Mouse (Mus musculus) megakaryocyte, embryonic 14.5 days (primary cell): ENCODE measurements around the gene Cd247. TPM values are rescaled to one million over a fixed set of nuclear protein-coding genes. Genes with fewer than 3 reads are reported as not detected.

Experiments used
- H3K27me3 ChIP-seq: replicated peaks from 2 replicates; pipeline ENCODE3; 2012; ENCODE audit warnings: inconsistent platforms
- H3K36me3 ChIP-seq: replicated peaks from 2 replicates; pipeline ENCODE3; 2012; ENCODE audit warnings: low read length, inconsistent platforms, mixed read lengths
- H3K4me1 ChIP-seq: 2 replicates; pipeline ENCODE4 v1.6.1; 2012; ENCODE audit warnings: inconsistent platforms
- H3K4me3 ChIP-seq: replicated peaks from 2 replicates; pipeline ENCODE3; 2012; ENCODE audit warnings: moderate library complexity, mild to moderate bottlenecking, inconsistent platforms
- H3K9me3 ChIP-seq: 2 replicates; pipeline ENCODE4 v1.6.1; 2012; ENCODE audit warnings: inconsistent platforms
- FLI1 ChIP-seq: IDR thresholded peaks from 2 replicates; pipeline ENCODE4 v1.6.1; 2012; ENCODE audit warnings: low read length, inconsistent platforms, mixed read lengths
- GATA1 ChIP-seq: IDR thresholded peaks from 3 replicates; pipeline ENCODE4 v1.6.1; 2012; ENCODE audit warnings: mixed read lengths, low read length, inconsistent platforms, borderline replicate concordance
- polyA plus RNA-seq: library from polyadenylated mRNA; stranded (reverse); fragments of >175 nt; gene quantifications from 2 replicates; pipeline ENCODE4 v1.2.3, GENCODE M21; 2012; ENCODE audit warnings: low replicate concordance; ENCODE audit not compliant: insufficient read depth

The Cd247 gene
- polyA plus RNA-seq, 1 experiment = not detected

- no peaks in the 10 kb centered on the region for H3K36me3 ChIP-seq
- H3K4me1 ChIP-seq = peaks cover 39% of the 10 kb centered on the region
- H3K4me3 ChIP-seq = peak overlapping the region; percentile 48
These were observed 60.4 kb downstream of the Cd247 start for GRCm38 (mm10) chr1:165848881-165849280.

GRCm38 (mm10) chr1:165849458-165850445 lies 61.3 kb downstream of the Cd247 start:
- no peak overlapping the region for H3K4me3 ChIP-seq
- peaks cover 33% of the 10 kb centered on the region for H3K4me1 ChIP-seq

More at GRCm38 (mm10) chr1:165848881-165849280, 60.4 kb downstream of the Cd247 start:
- Histone ChIP-seq H3K9me3 (no peaks in the 10 kb centered on the region), H3K27me3 (peaks cover 87% of the 10 kb centered on the region)
- TF ChIP-seq FLI1 = no peak
- no peak for TF ChIP-seq GATA1

GRCm38 (mm10) chr1:165852131-165852530 lies 63.6 kb downstream of the Cd247 start:
- H3K4me1 ChIP-seq = peaks cover 19% of the 10 kb centered on the region
- no peaks in the 10 kb centered on the region for H3K36me3 ChIP-seq
- no peaks in the 10 kb centered on the region for H3K9me3 ChIP-seq
- TF ChIP-seq FLI1 (no peak), GATA1 (no peak)
- H3K27me3 ChIP-seq = peaks cover 77% of the 10 kb centered on the region
- no peak overlapping the region for H3K4me3 ChIP-seq

More at GRCm38 (mm10) chr1:165849458-165850445, 61.3 kb downstream of the Cd247 start:
- Histone ChIP-seq H3K27me3 (peaks cover 80% of the 10 kb centered on the region), H3K9me3 (no peaks in the 10 kb centered on the region), H3K36me3 (no peaks in the 10 kb centered on the region)
- TF ChIP-seq FLI1 (no peak), GATA1 (no peak)

- Histone ChIP-seq H3K27me3 (peaks cover 81% of the 10 kb centered on the region), H3K36me3 (no peaks in the 10 kb centered on the region), H3K9me3 (no peaks in the 10 kb centered on the region), H3K4me3 (no peak overlapping the region), H3K4me1 (peaks cover 19% of the 10 kb centered on the region)
- TF ChIP-seq FLI1 (no peak), GATA1 (no peak)
These were observed 64.7 kb downstream of the Cd247 start for GRCm38 (mm10) chr1:165853131-165853721.

DNA sequence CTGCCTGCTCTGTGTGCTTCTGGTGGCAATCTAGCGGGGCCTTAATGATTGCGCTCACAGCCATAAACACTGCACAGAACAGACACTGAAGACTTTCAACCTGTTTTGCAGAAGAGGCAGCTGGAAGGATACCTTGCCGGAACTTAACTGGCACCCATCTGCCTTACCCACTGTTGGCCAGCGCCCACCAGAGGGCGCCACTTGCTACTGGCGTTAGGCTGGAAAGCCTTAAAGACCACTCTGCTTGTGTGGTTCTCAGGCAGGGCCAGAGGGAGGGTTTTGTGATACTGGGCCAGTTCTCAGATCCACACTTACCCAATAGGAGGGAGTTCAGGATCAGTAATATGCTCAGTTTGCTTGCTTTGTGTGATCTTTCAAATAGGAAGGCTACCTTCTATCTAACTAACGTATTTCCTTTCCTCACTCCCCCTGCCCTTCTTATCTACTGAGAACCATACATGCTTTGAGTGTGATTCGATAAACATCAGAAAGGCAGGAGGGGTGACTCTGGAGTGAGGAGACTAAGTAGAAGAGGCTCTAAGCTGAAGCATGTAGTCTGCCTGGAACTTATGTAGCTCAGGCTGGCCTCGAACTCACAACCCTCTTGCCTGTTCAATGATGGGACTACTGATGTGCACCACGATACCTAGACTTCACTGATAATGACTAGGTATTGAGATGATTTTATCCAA lies 65.4 kb downstream of the Cd247 start:
- Histone ChIP-seq H3K27me3 (peaks cover 76% of the 10 kb centered on the region), H3K4me1 (peaks cover 13% of the 10 kb centered on the region), H3K36me3 (no peaks in the 10 kb centered on the region), H3K4me3 (no peak overlapping the region), H3K9me3 (no peaks in the 10 kb centered on the region)
- TF ChIP-seq FLI1 = no peak
- TF ChIP-seq GATA1 = no peak

DNA sequence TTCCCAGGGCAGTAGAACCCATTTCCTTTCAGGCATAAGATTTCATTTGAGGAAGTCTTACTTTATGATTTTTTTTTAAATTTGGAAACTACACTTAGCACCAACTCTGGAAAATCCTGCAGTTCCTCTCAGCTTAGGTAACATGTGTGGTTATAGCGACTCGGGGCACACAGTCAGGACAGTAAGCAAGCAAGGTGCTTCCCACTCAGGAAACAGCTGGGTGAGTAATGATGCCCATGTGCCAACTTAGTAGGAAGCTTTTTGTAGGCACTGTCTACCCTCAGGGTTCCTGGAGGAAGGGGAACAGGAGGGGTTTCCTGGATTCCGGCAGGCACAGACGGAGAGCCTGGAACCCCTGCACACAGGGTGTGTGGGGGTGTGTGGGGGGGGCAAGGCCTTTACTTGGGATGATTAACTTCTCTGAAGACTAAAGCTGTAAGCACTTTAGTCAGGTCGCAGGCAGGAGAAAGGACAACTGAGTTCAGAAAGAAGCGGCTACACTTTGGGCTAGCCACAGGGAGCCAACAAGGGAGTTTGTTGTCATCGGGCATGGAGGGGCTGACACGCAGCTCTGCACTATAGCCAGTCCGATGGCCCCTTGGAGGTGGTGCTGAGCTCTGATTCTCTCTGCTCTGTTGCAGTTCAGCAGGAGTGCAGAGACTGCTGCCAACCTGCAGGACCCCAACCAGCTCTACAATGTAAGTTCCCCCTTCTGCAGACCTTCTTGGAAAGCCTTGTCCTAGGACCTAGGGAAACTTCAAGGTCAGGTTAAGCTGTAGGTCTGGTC lies 67.5 kb downstream of the Cd247 start:
- peaks cover 14% of the 10 kb centered on the region for H3K4me1 ChIP-seq
- TF ChIP-seq FLI1 = no peak
- no peak for TF ChIP-seq GATA1

DNA sequence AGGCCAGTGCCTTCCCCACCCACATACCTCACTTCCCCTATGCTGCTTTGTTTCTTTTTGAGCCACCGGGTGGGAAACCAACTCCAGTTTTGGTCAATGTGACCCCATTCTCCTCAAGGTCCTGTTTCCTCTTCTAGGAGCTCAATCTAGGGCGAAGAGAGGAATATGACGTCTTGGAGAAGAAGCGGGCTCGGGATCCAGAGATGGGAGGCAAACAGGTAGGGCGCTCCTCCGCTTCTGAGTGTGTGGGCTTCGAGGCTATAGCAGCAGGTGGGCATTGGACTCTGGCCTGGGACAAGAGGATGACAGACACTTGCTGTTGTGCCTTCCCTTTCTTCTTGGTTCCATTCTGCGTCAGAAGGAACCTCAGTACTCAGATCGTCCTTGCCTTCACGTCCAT lies 68.8 kb downstream of the Cd247 start:
- Histone ChIP-seq H3K36me3 (no peaks in the 10 kb centered on the region), H3K9me3 (no peaks in the 10 kb centered on the region), H3K4me3 (no peak overlapping the region), H3K27me3 (peaks cover 50% of the 10 kb centered on the region), H3K4me1 (peaks cover 15% of the 10 kb centered on the region)
- no peak for TF ChIP-seq FLI1
- TF ChIP-seq GATA1 = no peak

More for the DNA sequence above, 67.5 kb downstream of the Cd247 start:
- no peaks in the 10 kb centered on the region for H3K9me3 ChIP-seq
- H3K4me3 ChIP-seq = no peak overlapping the region
- H3K27me3 ChIP-seq = peaks cover 61% of the 10 kb centered on the region
- no peaks in the 10 kb centered on the region for H3K36me3 ChIP-seq

GRCm38 (mm10) chr1:165858356-165858755 lies 69.9 kb downstream of the Cd247 start:
- Histone ChIP-seq H3K4me1 (peaks cover 15% of the 10 kb centered on the region), H3K27me3 (peaks cover 41% of the 10 kb centered on the region), H3K4me3 (no peak overlapping the region), H3K9me3 (no peaks in the 10 kb centered on the region), H3K36me3 (no peaks in the 10 kb centered on the region)
- no peak for TF ChIP-seq GATA1
- no peak for TF ChIP-seq FLI1
